Comparison of ENCODE assay signal across 24 mouse cellular contexts in genomic region chr6:53450494-53450893, GRCm38 (mm10).
DNase-seq lines count a peak whose midpoint lies in the region; ATAC-seq and TF ChIP-seq lines count a peak whose summit lies in the region.
"Had no signal": no experiment of that assay in that cellular context is flagged by ENCODE, and none has a peak within 500 bp of the region (broad histone marks: within the 10 kb centered on the region; RNA-seq: fewer than 3 reads in every experiment).

No protein-coding gene starts in this region.

- no peak overlapping the region for H3K4me2 ChIP-seq in limb, embryonic 14.5 days (replicated peaks; ENCODE audit: low read depth, low read length, severe bottlenecking)
- no peak overlapping the region for H3K4me2 ChIP-seq in stomach, postnatal 0 days (replicated peaks; ENCODE audit: low read depth)
- H3K4me2 ChIP-seq: heart, embryonic 12.5 days; hindbrain, embryonic 13.5 days; liver, embryonic 11.5 days; midbrain, embryonic 15.5 days; neural tube, embryonic 15.5 days had no signal

- TF ChIP-seq CTCF in left cerebral cortex, adult 2 months (IDR thresholded peaks at IDR 0.05) = no peak
- no peak for TF ChIP-seq CTCF in stomach, postnatal 0 days (IDR thresholded peaks at IDR 0.05; ENCODE audit: low read depth)

- no peaks in the 10 kb centered on the region for H3K9me3 ChIP-seq in limb, embryonic 14.5 days (ENCODE audit: control insufficient read depth, low read length)
- H3K9me3 ChIP-seq in stomach, postnatal 0 days (ENCODE audit: control insufficient read depth, low read length) = no peaks in the 10 kb centered on the region
- H3K9me3 ChIP-seq: heart, embryonic 12.5 days; hindbrain, embryonic 13.5 days; megakaryocyte, embryonic 14.5 days; midbrain, embryonic 15.5 days; neural tube, embryonic 15.5 days had no signal

- no peak overlapping the region for H3K4me3 ChIP-seq in left cerebral cortex, adult 2 months
- no peak overlapping the region for H3K4me3 ChIP-seq in limb, embryonic 14.5 days (replicated peaks; ENCODE audit: low read length)
- H3K4me3 ChIP-seq in stomach, postnatal 0 days (ENCODE audit: low read depth, low read length) = no peak overlapping the region
- H3K4me3 ChIP-seq: erythroblast, embryonic 14.5 days; heart, embryonic 12.5 days; hindbrain, embryonic 13.5 days; midbrain, embryonic 15.5 days; neural tube, embryonic 15.5 days had no signal

- no peaks in the 10 kb centered on the region for H3K27me3 ChIP-seq in limb, embryonic 14.5 days (ENCODE audit: control insufficient read depth, insufficient read depth, low read length)
- H3K27me3 ChIP-seq in stomach, postnatal 0 days (ENCODE audit: control insufficient read depth, insufficient read depth, low read length) = no peaks in the 10 kb centered on the region
- H3K27me3 ChIP-seq: heart, embryonic 12.5 days; hindbrain, embryonic 13.5 days; midbrain, embryonic 15.5 days; Patski had no signal

- TF ChIP-seq EP300 in stomach, postnatal 0 days (optimal IDR thresholded peaks at IDR 0.05) = no peak

- ATAC-seq in limb, embryonic 14.5 days (ENCODE audit: low FRiP score, low read depth) = no peak
- ATAC-seq in stomach, postnatal 0 days (ENCODE audit: low FRiP score, low TSS enrichment) = no peak
- ATAC-seq: forebrain, embryonic 16.5 days; midbrain, embryonic 15.5 days; Patski had no signal

- DNase-seq in embryo, embryonic 10.5 days (ENCODE audit: low spot score) = peak; percentile 25
- no peak for DNase-seq in embryo, embryonic 10 days (ENCODE audit: low spot score)
- DNase-seq in left cerebral cortex, postnatal 25 days (ENCODE audit: low spot score in 2 of 2) = peak; percentile 14 to 54
- DNase-seq in left cerebral cortex, adult 2 months (ENCODE audit: extremely low spot score in 1 of 2, low spot score in 2 of 2) = no peak
- DNase-seq in layer of hippocampus, adult 8-10 months (ENCODE audit: low spot score in 2 of 2) = peak; percentile 31 to 42
- no peak for DNase-seq in limb, embryonic 14.5 days (ENCODE audit: low spot score)
- no peak for DNase-seq in stomach, postnatal 0 days (ENCODE audit: low spot score)
- no peak for DNase-seq in spleen, adult 18-20 months
- DNase-seq: adrenal gland, postnatal 25 days; cerebellum, adult 18-20 months; gastrocnemius, postnatal 10 days; heart, adult 11 months; heart, postnatal 14 days; lung, postnatal 14 days; thymus, postnatal 25 days had no signal

- 21% methylated on average over 3 of the region's 3 CpGs for WGBS in limb, embryonic 14.5 days
- WGBS in stomach, postnatal 0 days = 48% methylated on average over 3 of the region's 3 CpGs

- H3K4me1 ChIP-seq in limb, embryonic 14.5 days (ENCODE audit: control insufficient read depth, insufficient read depth, low read length) = peaks cover 55% of the 10 kb centered on the region
- H3K4me1 ChIP-seq in stomach, postnatal 0 days (replicated peaks; ENCODE audit: control insufficient read depth, insufficient read depth) = no peaks in the 10 kb centered on the region
- H3K4me1 ChIP-seq: midbrain, embryonic 15.5 days had no signal

- no peak overlapping the region for H3K27ac ChIP-seq in left cerebral cortex, adult 2 months
- peak overlapping the region; percentile 35; the same call in 1 of the 2 replicates for H3K27ac ChIP-seq in limb, embryonic 14.5 days (replicated peaks; ENCODE audit: low read depth, low read length)
- no peak overlapping the region for H3K27ac ChIP-seq in stomach, postnatal 0 days (replicated peaks)
- H3K27ac ChIP-seq: hindbrain, embryonic 13.5 days; midbrain, embryonic 15.5 days; neural tube, embryonic 15.5 days had no signal

- peaks cover 7% of the 10 kb centered on the region; the same call in 1 of the 2 replicates for H3K36me3 ChIP-seq in limb, embryonic 14.5 days (ENCODE audit: control insufficient read depth, insufficient read depth, low read length)
- no peaks in the 10 kb centered on the region for H3K36me3 ChIP-seq in stomach, postnatal 0 days (ENCODE audit: control insufficient read depth, insufficient read depth, low read length)
- H3K36me3 ChIP-seq: hindbrain, embryonic 13.5 days; midbrain, embryonic 15.5 days; neural tube, embryonic 15.5 days had no signal

- H3K9ac ChIP-seq in limb, embryonic 14.5 days (ENCODE audit: low read depth, low read length, severe bottlenecking) = no peak overlapping the region
- no peak overlapping the region for H3K9ac ChIP-seq in stomach, postnatal 0 days (ENCODE audit: low read length)
- H3K9ac ChIP-seq: heart, embryonic 12.5 days; hindbrain, embryonic 13.5 days; midbrain, embryonic 15.5 days; neural tube, embryonic 15.5 days had no signal

- no peak for TF ChIP-seq POLR2A in limb, embryonic 14.5 days (IDR thresholded peaks at IDR 0.05; ENCODE audit: borderline replicate concordance, extremely low read depth, insufficient read depth, insufficient read length)

- intact Hi-C loops in left cerebral cortex, postnatal 25 days (cut with DNase I) = no loop called here
- intact Hi-C loops in left cerebral cortex, adult 2 months (cut with DNase I) = no loop called here

Comparison
In these comparisons a context has a peak if more than half of its experiments do, and no peak if none do; other contexts are left out.
1. DNase-seq: peak in embryo, embryonic 10.5 days (single experiment), left cerebral cortex, postnatal 25 days (2 of 2) and layer of hippocampus, adult 8-10 months (2 of 2); none in embryo, embryonic 10 days (single experiment), left cerebral cortex, adult 2 months (0 of 2), limb, embryonic 14.5 days (single experiment), stomach, postnatal 0 days (single experiment) and spleen, adult 18-20 months (0 of 2).